Mouse (Mus musculus) heart, embryonic 10.5 days (tissue): ENCODE measurements around the gene Tas2r135. TPM values are rescaled to one million over a fixed set of nuclear protein-coding genes. Genes with fewer than 3 reads are reported as not detected.
A peak's percentile ranks its signal among the peaks of the same experiment; 100 is the strongest.

Source experiments
- DNase-seq: peaks from one replicate; pipeline ENCODE4 v3.0.0-alpha.2; 2017; ENCODE audit warnings: low spot score
- H3K27ac ChIP-seq: fragments of 300-500 bp; sonication (generic); 2 replicates; pipeline ENCODE4 v1.5.1; 2016; ENCODE audit warnings: mild to moderate bottlenecking
- H3K27me3 ChIP-seq: fragments of 300-500 bp; sonication (generic); 2 replicates; pipeline ENCODE4 v1.6.1; 2016; ENCODE audit warnings: mild to moderate bottlenecking; ENCODE audit not compliant: poor library complexity, insufficient read depth, severe bottlenecking
- H3K36me3 ChIP-seq: fragments of 300-500 bp; sonication (generic); 2 replicates; pipeline ENCODE4 v1.6.1; 2016; ENCODE audit warnings: mild to moderate bottlenecking, moderate library complexity
- H3K4me1 ChIP-seq: fragments of 300-500 bp; sonication (generic); 2 replicates; pipeline ENCODE4 v1.6.1; 2016; ENCODE audit warnings: mild to moderate bottlenecking
- H3K4me3 ChIP-seq: fragments of 300-500 bp; sonication (generic); 2 replicates; pipeline ENCODE4 v1.5.1; 2016; ENCODE audit warnings: mild to moderate bottlenecking, moderate library complexity
- H3K9me3 ChIP-seq: fragments of 300-500 bp; sonication (generic); 2 replicates; pipeline ENCODE4 v1.6.1; 2016; ENCODE audit warnings: mild to moderate bottlenecking, moderate library complexity
- WGBS: fragments of 180-500 bp; shearing (Covaris S2); methylation state at CpG from one replicate; pipeline ENCODE4 v1.1.7; 2016; 5-methylcytosine and 5-hydroxymethylcytosine counted together
- polyA plus RNA-seq: library from polyadenylated mRNA; unstranded; fragments of >200 nt; fragmentation: Nextera tagmentation; extraction: Ambion mirVana; gene quantifications from 2 replicates; pipeline ENCODE4 v1.2.1, GENCODE M21; 2016

The Tas2r135 gene
- polyA plus RNA-seq, 1 experiment from 2014 or later, result not detected

DNA sequence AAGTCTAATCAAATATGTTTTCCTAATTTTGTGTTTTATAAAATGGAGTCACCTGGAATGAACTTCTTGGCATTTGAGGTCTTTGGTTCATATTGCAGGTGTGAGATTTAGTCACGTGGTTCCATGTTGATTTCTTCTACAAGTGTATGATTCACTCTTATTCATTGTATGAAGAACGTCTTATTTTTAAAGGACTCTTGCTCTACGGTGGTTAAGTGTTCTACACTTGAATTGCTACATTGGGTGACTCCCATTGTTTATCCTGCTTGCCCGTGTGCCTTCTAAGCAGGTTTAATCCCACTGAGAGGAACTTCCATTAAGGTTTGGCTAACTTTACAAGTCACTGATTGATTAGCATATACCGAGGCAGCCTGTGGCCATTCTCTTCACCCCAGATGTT is 28.0 kb upstream of the Tas2r135 start:
- Histone ChIP-seq H3K4me1 (peaks cover 54% of the 10 kb centered on the region), H3K27ac (no peak overlapping the region), H3K27me3 (no peaks in the 10 kb centered on the region), H3K4me3 (no peak overlapping the region), H3K9me3 (no peaks in the 10 kb centered on the region), H3K36me3 (no peaks in the 10 kb centered on the region)
- WGBS, result 81% methylated on average over 5 of the region's 5 CpGs
- DNase-seq, result no peak

DNA sequence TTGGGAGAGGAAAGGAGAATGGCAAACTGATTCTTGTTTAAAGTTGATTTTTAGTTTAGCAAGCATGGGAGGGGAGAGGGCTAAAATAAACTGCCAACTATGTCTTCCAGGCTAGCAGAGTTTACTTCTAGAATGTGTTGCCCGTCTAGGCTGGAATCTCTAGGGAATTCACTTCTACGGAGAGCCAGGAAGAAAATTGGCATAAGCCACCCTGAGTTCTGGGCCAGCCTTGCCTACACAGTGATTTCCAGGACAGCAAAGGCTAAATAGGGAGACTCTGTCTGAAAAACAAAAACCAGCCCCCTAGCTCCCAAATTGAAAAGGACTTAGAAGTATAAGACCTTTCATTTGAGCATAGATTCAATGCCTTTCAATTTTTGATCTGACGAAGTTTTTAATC is 25.7 kb upstream of the Tas2r135 start:
- Histone ChIP-seq H3K9me3 (no peaks in the 10 kb centered on the region), H3K36me3 (no peaks in the 10 kb centered on the region), H3K27me3 (no peaks in the 10 kb centered on the region), H3K4me3 (no peak overlapping the region), H3K27ac (no peak overlapping the region), H3K4me1 (peaks cover 35% of the 10 kb centered on the region)
- WGBS, result 56% methylated on average over 3 of the region's 3 CpGs
- DNase-seq, result no peak

DNA sequence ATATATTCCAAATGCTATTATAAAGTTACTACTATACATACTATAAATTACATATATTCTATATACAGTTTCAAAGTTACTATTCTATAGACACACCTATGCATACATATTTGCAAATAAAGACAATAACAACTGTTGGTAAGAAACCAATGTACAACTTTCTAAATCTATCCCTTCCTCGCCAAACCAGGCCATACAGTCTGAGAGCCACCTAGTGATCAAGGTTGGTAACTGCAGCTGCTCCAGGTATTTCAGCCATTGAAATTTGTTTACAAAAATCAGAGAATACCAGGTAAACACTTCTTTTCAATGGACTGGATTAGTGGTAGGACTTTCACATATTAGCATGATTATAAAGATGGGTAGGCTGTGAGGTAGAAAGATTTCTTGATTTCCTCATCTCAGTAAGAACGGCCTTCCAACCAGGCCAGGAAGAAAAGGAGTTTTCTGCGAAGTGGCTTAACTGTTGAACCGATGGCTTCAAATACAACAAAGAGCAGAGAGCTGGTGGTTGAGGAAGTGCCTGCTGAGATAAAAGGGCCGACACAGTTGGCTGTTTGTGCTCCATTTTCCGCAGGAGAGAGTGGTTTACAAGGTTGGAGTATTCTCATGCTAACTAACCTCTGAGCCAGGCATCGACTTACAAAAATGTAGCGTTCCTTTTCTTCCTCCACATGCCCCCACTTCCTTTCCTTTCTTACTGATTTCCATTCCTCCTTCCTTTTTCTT is 24.7 kb upstream of the Tas2r135 start:
- WGBS, result 14% methylated on average over 8 of the region's 8 CpGs
- DNase-seq, result no peak
- peaks cover 26% of the 10 kb centered on the region for H3K4me1 ChIP-seq
- H3K4me3 ChIP-seq, result no peak overlapping the region
- H3K27ac ChIP-seq, result no peak overlapping the region
- H3K9me3 ChIP-seq, result no peaks in the 10 kb centered on the region
- H3K36me3 ChIP-seq, result no peaks in the 10 kb centered on the region
- H3K27me3 ChIP-seq, result no peaks in the 10 kb centered on the region

DNA sequence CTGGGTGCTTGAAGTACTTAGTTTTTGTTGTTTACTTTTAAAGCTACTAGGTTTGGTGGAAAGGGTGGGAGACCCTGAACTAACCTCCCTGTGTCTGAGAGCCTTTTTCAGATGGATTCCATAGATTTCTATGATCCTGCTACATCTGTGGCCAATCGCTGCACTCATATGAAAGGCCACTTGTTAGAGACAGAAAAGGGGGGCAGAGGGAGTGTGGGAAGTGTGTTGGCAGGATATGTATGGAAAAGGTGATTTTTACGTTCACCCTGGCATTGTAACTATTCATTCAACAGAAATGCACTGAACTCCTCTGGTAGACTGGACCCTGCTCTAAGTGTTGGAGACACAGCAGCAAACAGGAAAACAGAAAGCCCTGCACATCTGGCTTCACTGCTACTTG is 24.0 kb upstream of the Tas2r135 start:
- H3K27me3 ChIP-seq, result no peaks in the 10 kb centered on the region
- H3K4me1 ChIP-seq, result peaks cover 19% of the 10 kb centered on the region
- H3K4me3 ChIP-seq, result no peak overlapping the region
- H3K27ac ChIP-seq, result no peak overlapping the region
- no peak for DNase-seq
- no peaks in the 10 kb centered on the region for H3K36me3 ChIP-seq
- WGBS, result 42% methylated on average over 2 of the region's 2 CpGs
- no peaks in the 10 kb centered on the region for H3K9me3 ChIP-seq

DNA sequence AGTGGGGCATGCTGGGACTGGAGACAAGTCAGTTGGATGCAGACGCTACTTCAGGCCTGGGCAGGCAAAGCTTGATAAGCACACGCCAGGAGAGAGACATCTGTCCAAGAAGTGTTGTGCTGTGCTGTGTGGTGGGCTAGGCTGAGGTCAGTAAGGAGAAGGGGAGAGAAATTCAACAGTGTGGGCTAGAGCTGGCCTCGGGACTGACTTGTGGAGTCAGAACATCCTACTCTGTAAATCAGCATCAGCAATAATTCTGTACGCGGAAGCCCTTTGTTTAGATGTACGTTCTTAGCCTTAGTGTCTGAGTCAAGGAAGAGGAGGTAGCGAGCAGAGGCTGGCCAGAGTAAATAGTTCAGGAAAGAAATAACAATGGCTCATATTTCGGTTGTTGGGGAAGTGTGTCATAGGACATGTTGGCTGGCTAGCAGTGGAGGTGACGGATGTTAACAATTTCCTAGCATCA is 23.3 kb upstream of the Tas2r135 start:
- 43% methylated on average over 9 of the region's 9 CpGs for WGBS
- peaks cover 14% of the 10 kb centered on the region; the same call in 1 of the 2 replicates for H3K4me1 ChIP-seq
- H3K27ac ChIP-seq, result 0 out of 2 replicates have a peak overlapping the region, but pooled peaks have one; percentile 44
- DNase-seq, result no peak
- H3K4me3 ChIP-seq, result no peak overlapping the region
- no peaks in the 10 kb centered on the region for H3K36me3 ChIP-seq
- H3K9me3 ChIP-seq, result no peaks in the 10 kb centered on the region
- H3K27me3 ChIP-seq, result no peaks in the 10 kb centered on the region

DNA sequence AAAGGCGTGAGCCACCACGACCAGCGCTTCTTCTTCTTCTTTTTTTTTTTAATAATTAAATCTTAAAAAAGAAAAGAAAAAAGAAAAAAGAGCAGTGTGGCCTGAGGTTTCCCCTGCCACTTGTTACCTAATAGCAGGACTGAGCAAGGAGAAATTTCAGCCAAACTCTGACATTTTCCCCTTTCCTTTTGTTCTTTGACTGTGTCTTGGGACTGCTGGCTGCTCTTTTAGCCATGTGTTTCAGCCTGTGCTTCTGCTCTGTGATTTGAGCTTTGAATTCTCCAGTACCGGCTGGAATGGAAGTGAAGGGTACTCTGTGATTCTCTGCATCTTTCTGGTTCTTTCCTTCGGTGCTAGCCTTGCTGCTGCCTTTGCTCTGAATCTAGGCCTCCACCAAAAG is 21.9 kb upstream of the Tas2r135 start:
- no peak for DNase-seq
- Histone ChIP-seq H3K4me1 (peaks cover 14% of the 10 kb centered on the region; the same call in 1 of the 2 replicates), H3K27me3 (no peaks in the 10 kb centered on the region), H3K36me3 (no peaks in the 10 kb centered on the region), H3K4me3 (no peak overlapping the region), H3K9me3 (no peaks in the 10 kb centered on the region), H3K27ac (no peak overlapping the region)
- WGBS, result 87% methylated on average over 5 of the region's 5 CpGs

DNA sequence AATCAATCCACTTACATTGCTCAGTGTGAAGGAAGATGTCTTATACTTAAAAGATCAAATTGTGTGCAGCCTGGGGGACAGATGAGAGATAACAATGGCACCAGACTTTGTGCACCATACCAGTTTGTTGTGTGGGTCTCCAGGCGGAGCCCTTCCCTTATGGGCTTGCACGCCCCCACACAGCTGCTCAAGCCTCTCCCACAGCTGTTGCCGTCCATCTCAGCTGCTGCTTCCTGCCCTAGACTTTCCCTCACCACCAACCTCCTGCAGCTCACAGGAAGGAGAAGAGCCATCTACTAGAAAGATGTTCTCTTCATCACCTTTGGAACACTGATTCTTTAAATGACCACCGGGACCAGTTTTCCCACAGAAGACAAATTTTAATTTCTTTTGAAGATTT is 19.6 kb upstream of the Tas2r135 start:
- Histone ChIP-seq H3K36me3 (no peaks in the 10 kb centered on the region), H3K27me3 (no peaks in the 10 kb centered on the region), H3K4me3 (no peak overlapping the region), H3K27ac (no peak overlapping the region), H3K4me1 (peaks cover 13% of the 10 kb centered on the region; the same call in 1 of the 2 replicates), H3K9me3 (no peaks in the 10 kb centered on the region)
- 71% methylated on average over 4 of the region's 4 CpGs for WGBS
- DNase-seq, result no peak

DNA sequence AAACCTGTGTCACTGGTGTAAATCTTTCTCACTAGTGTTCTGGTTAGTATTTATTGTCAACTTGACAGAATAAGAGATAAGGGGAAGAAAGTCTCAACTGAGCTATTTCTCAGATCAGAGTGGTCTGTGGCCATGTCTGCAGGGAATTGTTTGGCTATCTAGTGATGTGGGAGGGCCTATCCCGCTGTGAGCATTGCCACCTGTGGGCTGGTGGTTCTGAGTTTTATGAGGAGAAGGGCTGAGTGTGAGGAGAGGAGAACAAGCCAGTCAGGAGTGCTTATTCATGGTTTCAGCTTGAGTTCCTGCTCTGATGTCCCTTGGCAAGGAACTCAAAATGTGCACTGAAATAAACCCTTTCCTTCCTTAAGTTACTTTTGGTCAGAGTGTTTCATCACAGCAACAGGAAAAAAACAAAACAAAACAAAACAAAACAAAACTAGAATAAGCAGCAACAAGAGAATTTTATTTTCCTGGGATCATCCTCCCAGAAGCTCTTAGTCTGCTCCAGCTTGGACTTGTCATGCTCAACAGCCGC is 13.4 kb upstream of the Tas2r135 start:
- 21% methylated on average over 2 of the region's 2 CpGs for WGBS
- no peak for DNase-seq
- Histone ChIP-seq H3K36me3 (no peaks in the 10 kb centered on the region), H3K4me1 (peaks cover 5% of the 10 kb centered on the region; the same call in 1 of the 2 replicates), H3K4me3 (no peak overlapping the region), H3K27ac (no peak overlapping the region), H3K27me3 (no peaks in the 10 kb centered on the region), H3K9me3 (no peaks in the 10 kb centered on the region)

DNA sequence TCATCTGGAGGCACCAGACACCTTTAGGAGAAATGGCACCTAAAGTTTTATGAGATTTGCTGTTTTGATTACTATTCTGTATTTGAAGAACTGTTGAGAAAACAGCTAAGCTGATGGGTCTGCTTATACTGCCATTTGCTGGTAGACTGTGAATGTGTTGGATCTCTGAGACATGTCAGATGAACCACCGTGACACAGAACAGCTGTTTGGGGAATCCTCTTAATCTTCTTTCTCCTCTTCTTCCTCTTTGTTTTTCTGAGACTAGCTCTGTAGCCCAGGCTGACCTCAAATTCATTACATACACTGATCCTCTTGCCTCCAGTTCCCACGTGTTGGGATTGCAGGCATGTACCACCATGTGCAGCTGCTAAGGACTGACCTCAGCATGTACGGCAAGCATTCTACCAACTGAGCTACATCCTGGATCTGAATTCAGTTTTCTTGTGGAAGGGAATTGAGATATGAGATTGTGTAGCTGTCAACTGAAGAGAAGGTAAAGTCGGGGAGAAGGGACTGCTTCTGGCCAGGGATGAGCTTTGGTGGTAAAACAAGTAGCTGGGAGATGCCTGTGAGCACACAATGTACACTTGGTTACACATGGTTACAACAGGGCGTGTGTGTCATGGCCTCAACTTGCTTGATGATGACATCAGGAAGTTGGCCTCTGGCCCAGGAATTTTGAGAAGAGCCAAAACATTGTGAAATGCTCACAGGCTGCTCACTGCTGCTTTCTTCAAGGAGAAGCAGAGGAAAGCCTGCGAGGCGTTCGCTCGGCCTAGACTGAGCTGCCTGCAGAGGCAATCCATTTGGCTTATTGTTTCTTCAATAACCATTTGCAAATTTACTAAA is 9.0 kb upstream of the Tas2r135 start:
- peak; percentile 85 for DNase-seq

DNA sequence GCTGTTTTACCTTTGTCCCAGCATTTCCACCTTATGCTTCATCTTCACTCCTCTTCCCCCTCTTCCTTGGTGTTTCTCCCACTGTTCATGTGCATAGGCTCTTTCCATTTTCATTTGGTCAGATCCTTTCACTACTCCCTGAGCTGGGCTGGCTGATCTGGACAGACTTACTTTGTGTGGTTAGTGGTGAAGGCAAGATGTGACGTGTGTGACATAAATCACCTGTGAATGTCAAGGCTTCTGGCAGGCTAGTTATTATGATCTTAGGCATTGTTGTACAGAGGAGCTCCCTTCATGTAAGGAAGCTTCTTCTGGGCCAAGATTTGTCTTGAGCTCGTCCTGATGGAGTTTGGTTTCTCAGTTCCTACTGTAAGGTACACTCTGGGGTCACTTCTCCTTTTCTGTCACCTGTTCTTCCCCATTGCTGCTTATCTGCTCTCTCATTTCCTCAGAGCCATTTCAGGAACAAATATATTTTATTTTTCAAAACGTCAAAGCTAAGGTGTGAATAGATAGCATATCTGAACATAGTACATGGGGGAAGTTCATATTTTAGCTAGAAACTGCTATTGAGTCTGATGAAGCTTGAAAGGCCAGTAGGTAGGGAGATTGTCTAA is 8.1 kb upstream of the Tas2r135 start:
- Histone ChIP-seq H3K27ac (no peak overlapping the region), H3K4me3 (no peak overlapping the region), H3K9me3 (no peaks in the 10 kb centered on the region), H3K27me3 (peaks cover 6% of the 10 kb centered on the region; the same call in 1 of the 2 replicates), H3K36me3 (no peaks in the 10 kb centered on the region), H3K4me1 (no peaks in the 10 kb centered on the region)
- WGBS, result 66% methylated on average over 3 of the region's 3 CpGs
- no peak for DNase-seq

More for the DNA sequence above, 9.0 kb upstream of the Tas2r135 start:
- no peak overlapping the region for H3K4me3 ChIP-seq
- no peaks in the 10 kb centered on the region for H3K36me3 ChIP-seq
- H3K27me3 ChIP-seq, result peaks cover 6% of the 10 kb centered on the region; the same call in 1 of the 2 replicates
- no peak overlapping the region for H3K27ac ChIP-seq
- H3K4me1 ChIP-seq, result peaks cover 5% of the 10 kb centered on the region; the same call in 1 of the 2 replicates
- no peaks in the 10 kb centered on the region for H3K9me3 ChIP-seq
- 61% methylated on average over 9 of the region's 9 CpGs for WGBS

DNA sequence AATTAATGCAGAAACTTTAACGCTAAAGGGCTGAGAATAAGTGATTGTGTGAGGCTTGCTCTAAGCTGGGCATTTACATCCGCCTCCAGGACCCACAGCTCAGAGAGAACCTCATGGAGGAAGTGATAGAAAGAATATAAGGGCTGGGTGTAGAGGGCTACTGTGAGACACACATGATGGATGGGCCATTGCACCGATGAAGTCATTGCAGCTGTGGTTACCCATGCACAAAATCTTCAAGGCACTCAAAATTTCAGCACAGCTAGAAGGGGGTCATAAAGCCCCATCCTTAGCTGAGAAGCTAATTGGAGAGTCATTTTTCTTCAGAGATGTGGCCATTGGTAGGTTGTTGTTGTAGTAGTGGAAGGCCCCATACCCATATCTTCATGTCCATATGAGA is 6.9 kb upstream of the Tas2r135 start:
- Histone ChIP-seq H3K27ac (no peak overlapping the region), H3K4me1 (no peaks in the 10 kb centered on the region), H3K4me3 (no peak overlapping the region), H3K36me3 (no peaks in the 10 kb centered on the region), H3K27me3 (peaks cover 6% of the 10 kb centered on the region; the same call in 1 of the 2 replicates), H3K9me3 (no peaks in the 10 kb centered on the region)
- no peak for DNase-seq
- 83% methylated on average over 3 of the region's 3 CpGs for WGBS

DNA sequence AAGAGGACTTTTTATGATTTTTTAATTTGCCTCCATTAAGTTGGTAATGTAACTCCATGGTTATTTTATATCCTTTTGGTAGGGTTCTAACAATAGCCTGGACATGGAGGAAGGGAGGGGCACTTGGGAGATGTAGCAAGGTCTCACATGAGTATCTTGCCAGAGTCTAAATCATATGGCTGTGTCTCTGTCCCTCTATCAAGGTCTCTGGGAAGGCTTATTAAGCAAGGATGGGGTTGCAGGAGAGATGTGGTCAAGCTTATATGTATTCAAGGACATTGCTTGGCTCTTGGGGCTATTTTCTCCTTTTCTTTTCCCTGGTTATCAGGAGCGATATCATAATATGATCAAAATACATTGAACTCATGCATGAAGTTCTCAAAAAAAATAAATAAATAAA is 6.2 kb upstream of the Tas2r135 start:
- Histone ChIP-seq H3K9me3 (no peaks in the 10 kb centered on the region), H3K27ac (no peak overlapping the region), H3K27me3 (peaks cover 6% of the 10 kb centered on the region; the same call in 1 of the 2 replicates), H3K4me1 (no peaks in the 10 kb centered on the region), H3K4me3 (no peak overlapping the region), H3K36me3 (no peaks in the 10 kb centered on the region)
- DNase-seq, result no peak
- WGBS, result 90% methylated on average over 1 of the region's 1 CpGs
